Mouse (Mus musculus) heart, embryonic 15.5 days (tissue): ENCODE measurements around the gene Gm17304. TPM values are rescaled to one million over a fixed set of nuclear protein-coding genes. Genes with fewer than 3 reads are reported as not detected.

Source experiments
- polyA plus RNA-seq: library from polyadenylated mRNA; unstranded; fragments of >200 nt; fragmentation: Nextera tagmentation; extraction: Ambion mirVana; gene quantifications from 2 replicates; pipeline ENCODE4 v1.2.1, GENCODE M21; 2015

Gene Gm17304
- polyA plus RNA-seq, 1 experiment from 2014 or later = not detected

Other genes with a start within 250 kb of the Gm17304 start
- not detected in 2 replicates for gene Barhl2, start 150.9 kb upstream of the Gm17304 start, polyA plus RNA-seq
- gene Zfp644, start 88.2 kb downstream of the Gm17304 start, polyA plus RNA-seq = 40.1 and 46.4 TPM in 2 replicates